Mouse (Mus musculus): ENCODE measurements around the gene Macf1. TPM values are rescaled to one million over a fixed set of nuclear protein-coding genes. Genes with fewer than 3 reads are reported as not detected.

Macf1 gene
- polyA plus RNA-seq, 1 experiment: 41.2 TPM

GRCm38 (mm10) chr4:123393004-123393403 is 291.2 kb downstream of the Macf1 start:
- Histone ChIP-seq H3K27me3 (replicated peaks) (no peaks in the 10 kb centered on the region), H3K4me1 (peaks cover 13% of the 10 kb centered on the region), H3K36me3 (replicated peaks; ENCODE audit: low read length) (peaks cover 97% of the 10 kb centered on the region), H3K9me3 (no peaks in the 10 kb centered on the region), H3K4me3 (replicated peaks) (no peak overlapping the region)
- no peak for TF ChIP-seq FLI1 (IDR thresholded peaks at IDR 0.05; ENCODE audit: low read length)
- TF ChIP-seq GATA1 (IDR thresholded peaks at IDR 0.05; ENCODE audit: borderline replicate concordance, low read length): no peak

GRCm38 (mm10) chr4:123392187-123392586 is 292.0 kb downstream of the Macf1 start:
- no peak for TF ChIP-seq GATA1 (IDR thresholded peaks at IDR 0.05; ENCODE audit: borderline replicate concordance, low read length)
- no peak for TF ChIP-seq FLI1 (IDR thresholded peaks at IDR 0.05; ENCODE audit: low read length)
- Histone ChIP-seq H3K36me3 (replicated peaks; ENCODE audit: low read length) (peaks cover 96% of the 10 kb centered on the region), H3K4me3 (replicated peaks) (no peak overlapping the region), H3K27me3 (replicated peaks) (no peaks in the 10 kb centered on the region), H3K4me1 (peaks cover 9% of the 10 kb centered on the region), H3K9me3 (no peaks in the 10 kb centered on the region)

GRCm38 (mm10) chr4:123385028-123385427 is 299.1 kb downstream of the Macf1 start:
- TF ChIP-seq GATA1 (IDR thresholded peaks at IDR 0.05; ENCODE audit: borderline replicate concordance, low read length) (no peak), FLI1 (IDR thresholded peaks at IDR 0.05; ENCODE audit: low read length) (no peak)
- H3K27me3 ChIP-seq (replicated peaks): no peaks in the 10 kb centered on the region
- H3K9me3 ChIP-seq: no peaks in the 10 kb centered on the region
- H3K36me3 ChIP-seq (replicated peaks; ENCODE audit: low read length): peaks cover 98% of the 10 kb centered on the region
- H3K4me3 ChIP-seq (replicated peaks): no peak overlapping the region
- peaks cover under 1% of the 10 kb centered on the region; the same call in 1 of the 2 replicates for H3K4me1 ChIP-seq

GRCm38 (mm10) chr4:123383173-123383572 is 301.0 kb downstream of the Macf1 start:
- Histone ChIP-seq H3K4me1 (no peaks in the 10 kb centered on the region), H3K9me3 (no peaks in the 10 kb centered on the region), H3K36me3 (replicated peaks; ENCODE audit: low read length) (peaks cover 97% of the 10 kb centered on the region), H3K4me3 (replicated peaks) (no peak overlapping the region), H3K27me3 (replicated peaks) (no peaks in the 10 kb centered on the region)
- TF ChIP-seq GATA1 (IDR thresholded peaks at IDR 0.05; ENCODE audit: borderline replicate concordance, low read length) (no peak), FLI1 (IDR thresholded peaks at IDR 0.05; ENCODE audit: low read length) (no peak)

GRCm38 (mm10) chr4:123382051-123382450 is 302.1 kb downstream of the Macf1 start:
- Histone ChIP-seq H3K9me3 (no peaks in the 10 kb centered on the region), H3K27me3 (replicated peaks) (no peaks in the 10 kb centered on the region), H3K4me3 (replicated peaks) (no peak overlapping the region), H3K4me1 (no peaks in the 10 kb centered on the region), H3K36me3 (replicated peaks; ENCODE audit: low read length) (peaks cover 99% of the 10 kb centered on the region)
- TF ChIP-seq FLI1 (IDR thresholded peaks at IDR 0.05; ENCODE audit: low read length): no peak
- no peak for TF ChIP-seq GATA1 (IDR thresholded peaks at IDR 0.05; ENCODE audit: borderline replicate concordance, low read length)

GRCm38 (mm10) chr4:123381598-123381997 is 302.6 kb downstream of the Macf1 start:
- Histone ChIP-seq H3K36me3 (replicated peaks; ENCODE audit: low read length) (peaks cover 99% of the 10 kb centered on the region), H3K9me3 (no peaks in the 10 kb centered on the region), H3K4me1 (no peaks in the 10 kb centered on the region), H3K4me3 (replicated peaks) (no peak overlapping the region), H3K27me3 (replicated peaks) (no peaks in the 10 kb centered on the region)
- TF ChIP-seq GATA1 (IDR thresholded peaks at IDR 0.05; ENCODE audit: borderline replicate concordance, low read length) (no peak), FLI1 (IDR thresholded peaks at IDR 0.05; ENCODE audit: low read length) (no peak)

GRCm38 (mm10) chr4:123376031-123376430 is 308.1 kb downstream of the Macf1 start:
- H3K4me1 ChIP-seq: no peaks in the 10 kb centered on the region
- no peak for TF ChIP-seq GATA1 (IDR thresholded peaks at IDR 0.05; ENCODE audit: borderline replicate concordance, low read length)
- no peak for TF ChIP-seq FLI1 (IDR thresholded peaks at IDR 0.05; ENCODE audit: low read length)
- peaks cover 99% of the 10 kb centered on the region for H3K36me3 ChIP-seq (replicated peaks; ENCODE audit: low read length)
- no peaks in the 10 kb centered on the region for H3K9me3 ChIP-seq
- no peak overlapping the region for H3K4me3 ChIP-seq (replicated peaks)
- H3K27me3 ChIP-seq (replicated peaks): no peaks in the 10 kb centered on the region

GRCm38 (mm10) chr4:123374316-123375008 is 309.7 kb downstream of the Macf1 start:
- no peaks in the 10 kb centered on the region for H3K27me3 ChIP-seq (replicated peaks)
- H3K4me1 ChIP-seq: no peaks in the 10 kb centered on the region
- no peak overlapping the region for H3K4me3 ChIP-seq (replicated peaks)
- peaks cover 99% of the 10 kb centered on the region for H3K36me3 ChIP-seq (replicated peaks; ENCODE audit: low read length)
- TF ChIP-seq GATA1 (IDR thresholded peaks at IDR 0.05; ENCODE audit: borderline replicate concordance, low read length) (no peak), FLI1 (IDR thresholded peaks at IDR 0.05; ENCODE audit: low read length) (no peak)
- no peaks in the 10 kb centered on the region for H3K9me3 ChIP-seq

- H3K4me3 ChIP-seq (replicated peaks): no peak overlapping the region
- peaks cover 96% of the 10 kb centered on the region for H3K36me3 ChIP-seq (replicated peaks; ENCODE audit: low read length)
- no peaks in the 10 kb centered on the region for H3K9me3 ChIP-seq
- H3K27me3 ChIP-seq (replicated peaks): no peaks in the 10 kb centered on the region
- no peak for TF ChIP-seq FLI1 (IDR thresholded peaks at IDR 0.05; ENCODE audit: low read length)
- no peaks in the 10 kb centered on the region for H3K4me1 ChIP-seq
Measured at GRCm38 (mm10) chr4:123363555-123363954, 320.6 kb downstream of the Macf1 start.

- H3K9me3 ChIP-seq: no peaks in the 10 kb centered on the region
- TF ChIP-seq FLI1 (IDR thresholded peaks at IDR 0.05; ENCODE audit: low read length): no peak
- peaks cover 94% of the 10 kb centered on the region for H3K36me3 ChIP-seq (replicated peaks; ENCODE audit: low read length)
- no peaks in the 10 kb centered on the region for H3K4me1 ChIP-seq
- no peaks in the 10 kb centered on the region for H3K27me3 ChIP-seq (replicated peaks)
- H3K4me3 ChIP-seq (replicated peaks): no peak overlapping the region
Measured at GRCm38 (mm10) chr4:123360771-123361170, 323.4 kb downstream of the Macf1 start.

Measured in megakaryocyte, embryonic 14.5 days (primary cell).